Mouse (Mus musculus): ENCODE measurements around the gene Olfr633. TPM values are rescaled to one million over a fixed set of nuclear protein-coding genes. Genes with fewer than 3 reads are reported as not detected.

Gene Olfr633
- polyA plus RNA-seq (2017; shearing (Covaris generic)): not detected

GRCm38 (mm10) chr7:103944137-103944536, at the start of gene Olfr633:
TSS of gene Olfr633 (plus strand) at chr7:103944437.

GRCm38 (mm10) chr7:103903187-103903586, 41.0 kb upstream of the Olfr633 start, which contains the start of gene Olfr65:
TSS of gene Olfr65 (plus strand) at chr7:103903487.

GRCm38 (mm10) chr7:103928525-103928924, 15.7 kb upstream of the Olfr633 start, which contains the start of gene Olfr631:
TSS of gene Olfr631 (plus strand) at chr7:103928825.

GRCm38 (mm10) chr7:103934264-103934663, 10.0 kb upstream of the Olfr633 start, which contains the start of gene Olfr632:
TSS of gene Olfr632 (plus strand) at chr7:103934347.

GRCm38 (mm10) chr7:103970852-103971251, 26.6 kb downstream of the Olfr633 start, which contains the start of gene Olfr635:
TSS of gene Olfr635 (plus strand) at chr7:103971152.

GRCm38 (mm10) chr7:103998446-103998845, 54.2 kb downstream of the Olfr633 start, which contains the start of gene Olfr638:
TSS of gene Olfr638 (plus strand) at chr7:103998746.

Other genes with a start within 250 kb of the Olfr633 start
- gene Olfr243, start 229.8 kb upstream of the Olfr633 start, polyA plus RNA-seq (2017; shearing (Covaris generic)): 0.07 TPM
- not detected for gene Olfr628, start 214.1 kb upstream of the Olfr633 start, polyA plus RNA-seq (2017; shearing (Covaris generic))
- not detected for gene Olfr629, start 199.5 kb upstream of the Olfr633 start, polyA plus RNA-seq (2017; shearing (Covaris generic))
- not detected for gene Olfr630, start 187.1 kb upstream of the Olfr633 start, polyA plus RNA-seq (2017; shearing (Covaris generic))
- not detected for gene Olfr69, start 172.8 kb upstream of the Olfr633 start, polyA plus RNA-seq (2017; shearing (Covaris generic))
- not detected for gene Olfr68, start 164.7 kb upstream of the Olfr633 start, polyA plus RNA-seq (2017; shearing (Covaris generic))
- gene Olfr67, start 152.6 kb upstream of the Olfr633 start, polyA plus RNA-seq (2017; shearing (Covaris generic)): not detected
- gene Hbb-bt, start 130.4 kb upstream of the Olfr633 start, polyA plus RNA-seq (2017; shearing (Covaris generic)): not detected
- 4.4 TPM for gene Hbb-bs, start 116.3 kb upstream of the Olfr633 start, polyA plus RNA-seq (2017; shearing (Covaris generic))
- not detected for gene Hbb-bh2, start 103.9 kb upstream of the Olfr633 start, polyA plus RNA-seq (2017; shearing (Covaris generic))
- 0.65 TPM for gene Hbb-bh1, start 101.3 kb upstream of the Olfr633 start, polyA plus RNA-seq (2017; shearing (Covaris generic))
- not detected for gene Hbb-y, start 91.2 kb upstream of the Olfr633 start, polyA plus RNA-seq (2017; shearing (Covaris generic))
- gene Olfr66, start 58.2 kb upstream of the Olfr633 start, polyA plus RNA-seq (2017; shearing (Covaris generic)): not detected
- gene Olfr64, start 50.0 kb upstream of the Olfr633 start, polyA plus RNA-seq (2017; shearing (Covaris generic)): not detected
- not detected for gene Olfr65, start 41.0 kb upstream of the Olfr633 start, polyA plus RNA-seq (2017; shearing (Covaris generic))
- not detected for gene Olfr631, start 15.6 kb upstream of the Olfr633 start, polyA plus RNA-seq (2017; shearing (Covaris generic))
- 0.43 TPM for gene Olfr632, start 10.1 kb upstream of the Olfr633 start, polyA plus RNA-seq (2017; shearing (Covaris generic))
- gene Olfr635, start 26.7 kb downstream of the Olfr633 start, polyA plus RNA-seq (2017; shearing (Covaris generic)): 0.09 TPM
- not detected for gene Olfr638, start 54.3 kb downstream of the Olfr633 start, polyA plus RNA-seq (2017; shearing (Covaris generic))
- gene Olfr639, start 72.9 kb downstream of the Olfr633 start, polyA plus RNA-seq (2017; shearing (Covaris generic)): not detected
- gene Olfr640, start 81.1 kb downstream of the Olfr633 start, polyA plus RNA-seq (2017; shearing (Covaris generic)): not detected
- gene Olfr641, start 91.0 kb downstream of the Olfr633 start, polyA plus RNA-seq (2017; shearing (Covaris generic)): not detected
- not detected for gene Olfr642, start 108.2 kb downstream of the Olfr633 start, polyA plus RNA-seq (2017; shearing (Covaris generic))
- gene 4930516K23Rik, start 117.0 kb downstream of the Olfr633 start, polyA plus RNA-seq (2017; shearing (Covaris generic)): 0.72 TPM
- gene Olfr644, start 127.4 kb downstream of the Olfr633 start, polyA plus RNA-seq (2017; shearing (Covaris generic)): not detected
- not detected for gene Olfr645, start 141.0 kb downstream of the Olfr633 start, polyA plus RNA-seq (2017; shearing (Covaris generic))
- gene Olfr646, start 160.4 kb downstream of the Olfr633 start, polyA plus RNA-seq (2017; shearing (Covaris generic)): 0.96 TPM
- gene Ubqln5, start 185.4 kb downstream of the Olfr633 start, polyA plus RNA-seq (2017; shearing (Covaris generic)): not detected
- gene Olfr643, start 193.0 kb downstream of the Olfr633 start, polyA plus RNA-seq (2017; shearing (Covaris generic)): not detected
- gene Ubqln3, start 198.8 kb downstream of the Olfr633 start, polyA plus RNA-seq (2017; shearing (Covaris generic)): not detected
- gene Ubqlnl, start 206.1 kb downstream of the Olfr633 start, polyA plus RNA-seq (2017; shearing (Covaris generic)): not detected
- not detected for gene Olfm5, start 220.4 kb downstream of the Olfr633 start, polyA plus RNA-seq (2017; shearing (Covaris generic))
- gene Olfr648, start 239.0 kb downstream of the Olfr633 start, polyA plus RNA-seq (2017; shearing (Covaris generic)): not detected

Data from effector memory CD4-positive, alpha-beta T cell, adult 7 months (primary cell).